Mouse (Mus musculus) sigmoid colon, adult 10 weeks (tissue): Measurements from ENCODE around the gene Kxd1. TPM values are rescaled to one million over a fixed set of nuclear protein-coding genes. Genes with fewer than 3 reads are reported as not detected.

Experiments used
- polyA plus RNA-seq: library from polyadenylated mRNA; stranded (reverse); fragments of 350-450 nt; fragmentation: Illumina TruSeq; extraction: RNeasy Lipid Tissue Mini Kit (QIAGEN cat#74804); gene quantifications from one replicate; pipeline ENCODE4 v1.2.3, GENCODE M21; 2014; ENCODE audit warnings: low read depth, low replicate concordance

Gene Kxd1
- polyA plus RNA-seq, result 9.0 TPM

GRCm38 (mm10) chr8:70527512-70528181 lies at the start of gene Kxd1, which contains the start of gene Fkbp8:
Gene Kxd1 (minus strand): TSS chr8:70527956.
Gene Fkbp8 (plus strand): TSS chr8:70527724.

GRCm38 (mm10) chr8:70539077-70539813 lies 11.5 kb upstream of the Kxd1 start, which contains the start of gene Ell:
Gene Ell (plus strand): TSS chr8:70539457.

GRCm38 (mm10) chr8:70510228-70510915 lies 17.4 kb downstream of the Kxd1 start, which contains the start of gene Uba52:
Gene Uba52 (minus strand): TSS chr8:70510801.

GRCm38 (mm10) chr8:70506328-70507026 lies 21.3 kb downstream of the Kxd1 start, which contains the start of gene Rex1bd:
Gene Rex1bd (minus strand): TSS chr8:70506752.

GRCm38 (mm10) chr8:70492664-70493640 lies 34.8 kb downstream of the Kxd1 start, which contains the start of gene Crlf1:
Gene Crlf1 (plus strand): TSS chr8:70493158.

GRCm38 (mm10) chr8:70486941-70487520 lies 40.7 kb downstream of the Kxd1 start, which contains the start of gene Tmem59l:
Gene Tmem59l (minus strand): TSS chr8:70487358.

GRCm38 (mm10) chr8:70476333-70477268 lies 51.2 kb downstream of the Kxd1 start, which contains the start of gene Klhl26:
Gene Klhl26 (minus strand): TSS chr8:70476968.

Other genes with a start within 250 kb of the Kxd1 start
- not detected for gene Homer3, start 245.1 kb downstream of the Kxd1 start, polyA plus RNA-seq
- gene Ddx49, start 225.5 kb downstream of the Kxd1 start, polyA plus RNA-seq, result 5.1 TPM
- 1.3 TPM for gene Cope, start 225.4 kb downstream of the Kxd1 start, polyA plus RNA-seq
- gene Cers1, start 212.2 kb downstream of the Kxd1 start, polyA plus RNA-seq, result not detected
- gene Gdf1, start 198.1 kb downstream of the Kxd1 start, polyA plus RNA-seq, result not detected
- 3.8 TPM for gene Upf1, start 174.7 kb downstream of the Kxd1 start, polyA plus RNA-seq
- not detected for gene Comp, start 154.4 kb downstream of the Kxd1 start, polyA plus RNA-seq
- gene Crtc1, start 88.4 kb downstream of the Kxd1 start, polyA plus RNA-seq, result 2.8 TPM
- gene Klhl26, start 51.0 kb downstream of the Kxd1 start, polyA plus RNA-seq, result 2.3 TPM
- not detected for gene Tmem59l, start 40.6 kb downstream of the Kxd1 start, polyA plus RNA-seq
- gene Crlf1, start 34.8 kb downstream of the Kxd1 start, polyA plus RNA-seq, result not detected
- 2.6 TPM for gene Rex1bd, start 21.2 kb downstream of the Kxd1 start, polyA plus RNA-seq
- 2.6 TPM for gene Uba52, start 17.2 kb downstream of the Kxd1 start, polyA plus RNA-seq
- 8.5 TPM for gene Fkbp8, start 232 bp downstream of the Kxd1 start, polyA plus RNA-seq
- 0.98 TPM for gene Ell, start 11.5 kb upstream of the Kxd1 start, polyA plus RNA-seq
- not detected for gene Isyna1, start 66.4 kb upstream of the Kxd1 start, polyA plus RNA-seq
- gene Ssbp4, start 80.9 kb upstream of the Kxd1 start, polyA plus RNA-seq, result not detected
- not detected for gene Lrrc25, start 88.2 kb upstream of the Kxd1 start, polyA plus RNA-seq
- gene Gdf15, start 104.5 kb upstream of the Kxd1 start, polyA plus RNA-seq, result not detected
- 13.4 TPM for gene Pgpep1, start 132.4 kb upstream of the Kxd1 start, polyA plus RNA-seq
- gene Lsm4, start 145.3 kb upstream of the Kxd1 start, polyA plus RNA-seq, result not detected
- 44.0 TPM for gene Jund, start 171.0 kb upstream of the Kxd1 start, polyA plus RNA-seq
- gene Iqcn, start 175.5 kb upstream of the Kxd1 start, polyA plus RNA-seq, result not detected
- 31.1 TPM for gene Gm3336, start 190.6 kb upstream of the Kxd1 start, polyA plus RNA-seq
- 0.19 TPM for gene Pde4c, start 195.8 kb upstream of the Kxd1 start, polyA plus RNA-seq
- 1.7 TPM for gene Rab3a, start 226.7 kb upstream of the Kxd1 start, polyA plus RNA-seq
- gene Mpv17l2, start 233.0 kb upstream of the Kxd1 start, polyA plus RNA-seq, result 1.7 TPM
- gene Pik3r2, start 248.8 kb upstream of the Kxd1 start, polyA plus RNA-seq, result 1.5 TPM